Mouse (Mus musculus): ENCODE results near the gene Lepr.
"Not testable (repeated sequence)": the region's sequence is repeated elsewhere in the genome, so short reads cannot be mapped to it uniquely, and the experiment has no call there.

Lepr gene

GRCm38 (mm10) chr4:101718991-101719580 is 1.9 kb downstream of the Lepr start:
- DNase-seq (ENCODE audit: low spot score) = no peak

- no peak for DNase-seq (ENCODE audit: low spot score)
Measured at GRCm38 (mm10) chr4:101721705-101722104, 4.5 kb downstream of the Lepr start.

- no peak for DNase-seq (ENCODE audit: low spot score)
Measured at GRCm38 (mm10) chr4:101741973-101742372, 24.8 kb downstream of the Lepr start.

- DNase-seq (ENCODE audit: low spot score) = no peak
Measured at GRCm38 (mm10) chr4:101745534-101745933, 28.3 kb downstream of the Lepr start.

GRCm38 (mm10) chr4:101760490-101760889 is 43.3 kb downstream of the Lepr start:
- no peak for DNase-seq (ENCODE audit: low spot score)

GRCm38 (mm10) chr4:101843923-101844322 is 126.7 kb downstream of the Lepr start, which contains the start of gene B020004J07Rik:
TSS of gene B020004J07Rik (minus strand) at chr4:101844023.
- DNase-seq (ENCODE audit: low spot score) = not testable (repeated sequence)

GRCm38 (mm10) chr4:101850908-101851307 is 133.7 kb downstream of the Lepr start:
- DNase-seq (ENCODE audit: low spot score) = no peak

GRCm38 (mm10) chr4:101860873-101861272 is 143.7 kb downstream of the Lepr start:
- no peak for DNase-seq (ENCODE audit: low spot score)

- no peak for DNase-seq (ENCODE audit: low spot score)
Measured at GRCm38 (mm10) chr4:101862289-101862688, 145.1 kb downstream of the Lepr start.

Measured in adipocyte (in vitro differentiated cells).